Mouse (Mus musculus): ENCODE results near the gene Wnk4.
A peak's percentile ranks its signal among the peaks of the same experiment; 100 is the strongest.

Gene Wnk4

GRCm38 (mm10) chr11:101245855-101246701 lies 14.3 kb upstream of the Wnk4 start, which contains the start of gene Ramp2:
TSS of gene Ramp2 (plus strand) at chr11:101246028.
- DNase-seq: peak; percentile 45

GRCm38 (mm10) chr11:101246702-101247012 lies 13.7 kb upstream of the Wnk4 start:
- no peak for DNase-seq

- DNase-seq: no peak
Observed at GRCm38 (mm10) chr11:101247521-101248030, 12.8 kb upstream of the Wnk4 start.

- DNase-seq: peak; percentile 58
Observed at GRCm38 (mm10) chr11:101248258-101248994, 11.9 kb upstream of the Wnk4 start.

- no peak for DNase-seq
Observed at GRCm38 (mm10) chr11:101251031-101251430, 9.3 kb upstream of the Wnk4 start.

- no peak for DNase-seq
Observed at GRCm38 (mm10) chr11:101252941-101253340, 7.4 kb upstream of the Wnk4 start.

- peak; percentile 83 for DNase-seq
Observed at GRCm38 (mm10) chr11:101253613-101254389, 6.6 kb upstream of the Wnk4 start, which contains the start of gene Vps25. TSS of gene Vps25 (plus strand) at chr11:101253707.

- DNase-seq: no peak
Observed at GRCm38 (mm10) chr11:101255826-101256775, 4.3 kb upstream of the Wnk4 start.

- no peak for DNase-seq
Observed at GRCm38 (mm10) chr11:101259261-101259712, 1.1 kb upstream of the Wnk4 start.

GRCm38 (mm10) chr11:101260826-101261380 lies 536 bp downstream of the Wnk4 start:
- DNase-seq: no peak

- no peak for DNase-seq
Observed at GRCm38 (mm10) chr11:101262272-101262967, 2.1 kb downstream of the Wnk4 start.

GRCm38 (mm10) chr11:101263138-101263988 lies 3.0 kb downstream of the Wnk4 start:
- DNase-seq: no peak

GRCm38 (mm10) chr11:101263989-101264280 lies 3.6 kb downstream of the Wnk4 start:
- no peak for DNase-seq

- no peak for DNase-seq
Observed at GRCm38 (mm10) chr11:101264954-101265471, 4.6 kb downstream of the Wnk4 start.

- DNase-seq: no peak
Observed at GRCm38 (mm10) chr11:101265906-101266305, 5.5 kb downstream of the Wnk4 start.

GRCm38 (mm10) chr11:101269577-101270116 lies 9.3 kb downstream of the Wnk4 start:
- no peak for DNase-seq

- no peak for DNase-seq
Observed at GRCm38 (mm10) chr11:101272446-101272845, 12.1 kb downstream of the Wnk4 start.

- no peak for DNase-seq
Observed at GRCm38 (mm10) chr11:101275309-101275708, 14.9 kb downstream of the Wnk4 start.

- DNase-seq: no peak
Observed at GRCm38 (mm10) chr11:101276319-101277070, 16.1 kb downstream of the Wnk4 start.
